Mouse (Mus musculus) neural tube, embryonic 15.5 days (tissue): ENCODE measurements around the gene Mob3b. TPM values are rescaled to one million over a fixed set of nuclear protein-coding genes. Genes with fewer than 3 reads are reported as not detected.

Experiments
- ATAC-seq: fragments of 200-750 bp; cut with Nextera tagmentation; 2 replicates; pipeline ENCODE4 v1.8.0; 2017; ENCODE audit warnings: mild to moderate bottlenecking, moderate TSS enrichment, moderate library complexity; ENCODE audit not compliant: low FRiP score
- H3K27ac ChIP-seq: fragments of 300-500 bp; sonication (generic); replicated peaks from 2 replicates; pipeline ENCODE4 v1.5.1; 2015; ENCODE audit warnings: mild to moderate bottlenecking, inconsistent platforms
- H3K27me3 ChIP-seq: fragments of 300-500 bp; sonication (generic); replicated peaks from 2 replicates; pipeline ENCODE4 v1.6.1; 2015; ENCODE audit warnings: inconsistent platforms
- H3K36me3 ChIP-seq: fragments of 300-500 bp; sonication (generic); 2 replicates; pipeline ENCODE4 v1.6.1; 2015; ENCODE audit warnings: inconsistent platforms
- H3K4me1 ChIP-seq: fragments of 300-500 bp; sonication (generic); 2 replicates; pipeline ENCODE4 v1.6.1; 2015; ENCODE audit warnings: inconsistent platforms
- H3K4me2 ChIP-seq: fragments of 300-500 bp; sonication (generic); 2 replicates; pipeline ENCODE4 v1.6.1; 2015; ENCODE audit warnings: inconsistent platforms, mild to moderate bottlenecking, moderate library complexity
- H3K4me3 ChIP-seq: fragments of 300-500 bp; sonication (generic); replicated peaks from 2 replicates; pipeline ENCODE4 v1.5.1; 2015; ENCODE audit warnings: mild to moderate bottlenecking, inconsistent platforms
- H3K9ac ChIP-seq: fragments of 300-500 bp; sonication (generic); replicated peaks from 2 replicates; pipeline ENCODE4 v1.6.1; 2015; ENCODE audit warnings: mild to moderate bottlenecking, inconsistent platforms
- H3K9me3 ChIP-seq: fragments of 300-500 bp; sonication (generic); replicated peaks from 2 replicates; pipeline ENCODE4 v1.6.1; 2016; ENCODE audit warnings: inconsistent platforms
- WGBS: fragments of 180-500 bp; shearing (Covaris S2); methylation state at CpG from one replicate; pipeline ENCODE4 v1.1.7; 2015; ENCODE audit warnings: mixed read lengths; 5-methylcytosine and 5-hydroxymethylcytosine counted together
- polyA plus RNA-seq: library from polyadenylated mRNA; unstranded; fragments of >200 nt; fragmentation: Nextera tagmentation; extraction: Ambion mirVana; gene quantifications from 2 replicates; pipeline ENCODE4 v1.2.1, GENCODE M21; 2015

Mob3b gene
- polyA plus RNA-seq, 1 experiment from 2014 or later, result 3.7 TPM

GRCm38 (mm10) chr4:35126776-35127175 is 30.5 kb downstream of the Mob3b start:
- H3K4me1 ChIP-seq, result peaks cover 16% of the 10 kb centered on the region
- no peak overlapping the region for H3K4me3 ChIP-seq
- no peaks in the 10 kb centered on the region for H3K27me3 ChIP-seq
- no peaks in the 10 kb centered on the region for H3K36me3 ChIP-seq
- H3K9me3 ChIP-seq, result no peaks in the 10 kb centered on the region
- no peak overlapping the region for H3K27ac ChIP-seq
- H3K9ac ChIP-seq, result no peak overlapping the region
- H3K4me2 ChIP-seq, result no peak overlapping the region
- 47% methylated on average over 9 of the region's 9 CpGs for WGBS
- ATAC-seq, result no peak

GRCm38 (mm10) chr4:35125299-35125777 is 31.9 kb downstream of the Mob3b start:
- peak overlapping the region; percentile 29 for H3K4me2 ChIP-seq
- H3K36me3 ChIP-seq, result no peaks in the 10 kb centered on the region
- WGBS, result 3% methylated on average over 6 of the region's 6 CpGs
- H3K4me1 ChIP-seq, result peaks cover 21% of the 10 kb centered on the region
- no peak overlapping the region for H3K4me3 ChIP-seq
- no peak overlapping the region for H3K27ac ChIP-seq
- H3K9me3 ChIP-seq, result no peaks in the 10 kb centered on the region
- no peak for ATAC-seq
- no peak overlapping the region for H3K9ac ChIP-seq
- no peaks in the 10 kb centered on the region for H3K27me3 ChIP-seq

GRCm38 (mm10) chr4:35124027-35124426 is 33.3 kb downstream of the Mob3b start:
- H3K27me3 ChIP-seq, result no peaks in the 10 kb centered on the region
- WGBS, result 71% methylated on average over 11 of the region's 11 CpGs
- no peak overlapping the region for H3K4me2 ChIP-seq
- no peaks in the 10 kb centered on the region for H3K9me3 ChIP-seq
- no peak overlapping the region for H3K9ac ChIP-seq
- peaks cover 21% of the 10 kb centered on the region for H3K4me1 ChIP-seq
- H3K4me3 ChIP-seq, result no peak overlapping the region
- no peak for ATAC-seq
- no peaks in the 10 kb centered on the region for H3K36me3 ChIP-seq
- H3K27ac ChIP-seq, result no peak overlapping the region

- Histone ChIP-seq H3K9ac (no peak overlapping the region), H3K36me3 (no peaks in the 10 kb centered on the region), H3K4me1 (peaks cover 21% of the 10 kb centered on the region), H3K9me3 (no peaks in the 10 kb centered on the region), H3K4me2 (no peak overlapping the region), H3K27me3 (no peaks in the 10 kb centered on the region), H3K4me3 (no peak overlapping the region), H3K27ac (no peak overlapping the region)
- WGBS, result 61% methylated on average over 5 of the region's 5 CpGs
- no peak for ATAC-seq
Observed at GRCm38 (mm10) chr4:35123087-35123486, 34.2 kb downstream of the Mob3b start.

GRCm38 (mm10) chr4:35121060-35121459 is 36.2 kb downstream of the Mob3b start:
- Histone ChIP-seq H3K9ac (no peak overlapping the region), H3K36me3 (no peaks in the 10 kb centered on the region), H3K27ac (no peak overlapping the region), H3K9me3 (no peaks in the 10 kb centered on the region), H3K4me3 (no peak overlapping the region), H3K4me1 (peaks cover 21% of the 10 kb centered on the region), H3K27me3 (no peaks in the 10 kb centered on the region), H3K4me2 (no peak overlapping the region)
- 51% methylated on average over 12 of the region's 12 CpGs for WGBS
- no peak for ATAC-seq

- H3K9me3 ChIP-seq, result no peaks in the 10 kb centered on the region
- no peak for ATAC-seq
- H3K27me3 ChIP-seq, result no peaks in the 10 kb centered on the region
- peaks cover 20% of the 10 kb centered on the region for H3K4me1 ChIP-seq
- 90% methylated on average over 8 of the region's 8 CpGs for WGBS
- H3K4me3 ChIP-seq, result no peak overlapping the region
- no peak overlapping the region for H3K27ac ChIP-seq
- no peak overlapping the region for H3K4me2 ChIP-seq
- no peaks in the 10 kb centered on the region for H3K36me3 ChIP-seq
- H3K9ac ChIP-seq, result no peak overlapping the region
Observed at GRCm38 (mm10) chr4:35120575-35120974, 36.7 kb downstream of the Mob3b start.

- no peak overlapping the region for H3K4me3 ChIP-seq
- no peaks in the 10 kb centered on the region for H3K9me3 ChIP-seq
- no peaks in the 10 kb centered on the region for H3K27me3 ChIP-seq
- no peak overlapping the region for H3K27ac ChIP-seq
- ATAC-seq, result no peak
- no peak overlapping the region for H3K4me2 ChIP-seq
- WGBS, result 69% methylated on average over 4 of the region's 4 CpGs
- no peaks in the 10 kb centered on the region for H3K36me3 ChIP-seq
- peaks cover 16% of the 10 kb centered on the region for H3K4me1 ChIP-seq
- no peak overlapping the region for H3K9ac ChIP-seq
Observed at GRCm38 (mm10) chr4:35120159-35120558, 37.1 kb downstream of the Mob3b start.

GRCm38 (mm10) chr4:35118851-35119250 is 38.4 kb downstream of the Mob3b start:
- Histone ChIP-seq H3K4me3 (no peak overlapping the region), H3K9me3 (no peaks in the 10 kb centered on the region), H3K4me2 (no peak overlapping the region), H3K36me3 (no peaks in the 10 kb centered on the region), H3K4me1 (peaks cover 8% of the 10 kb centered on the region), H3K9ac (no peak overlapping the region), H3K27ac (no peak overlapping the region), H3K27me3 (no peaks in the 10 kb centered on the region)
- 91% methylated on average over 2 of the region's 2 CpGs for WGBS
- ATAC-seq, result no peak

- no peak overlapping the region for H3K4me2 ChIP-seq
- no peak overlapping the region for H3K4me3 ChIP-seq
- ATAC-seq, result no peak
- H3K9ac ChIP-seq, result no peak overlapping the region
- no peaks in the 10 kb centered on the region for H3K9me3 ChIP-seq
- H3K27me3 ChIP-seq, result no peaks in the 10 kb centered on the region
- H3K4me1 ChIP-seq, result peaks cover 5% of the 10 kb centered on the region; the same call in 1 of the 2 replicates
- WGBS, result 94% methylated on average over 3 of the region's 3 CpGs
- H3K27ac ChIP-seq, result no peak overlapping the region
- H3K36me3 ChIP-seq, result no peaks in the 10 kb centered on the region
Observed at GRCm38 (mm10) chr4:35117144-35117543, 40.1 kb downstream of the Mob3b start.

GRCm38 (mm10) chr4:35115933-35116332 is 41.4 kb downstream of the Mob3b start:
- H3K4me2 ChIP-seq, result no peak overlapping the region
- no peak overlapping the region for H3K27ac ChIP-seq
- no peaks in the 10 kb centered on the region for H3K9me3 ChIP-seq
- no peak overlapping the region for H3K9ac ChIP-seq
- no peak overlapping the region for H3K4me3 ChIP-seq
- no peaks in the 10 kb centered on the region for H3K36me3 ChIP-seq
- no peak for ATAC-seq
- no peaks in the 10 kb centered on the region for H3K27me3 ChIP-seq
- whole genome bisulfite sequencing, result 67% methylated on average over 6 of the region's 6 CpGs
- H3K4me1 ChIP-seq, result peaks cover under 1% of the 10 kb centered on the region; the same call in 1 of the 2 replicates

- H3K4me1 ChIP-seq, result no peaks in the 10 kb centered on the region
- H3K9ac ChIP-seq, result no peak overlapping the region
- 79% methylated on average over 2 of the region's 2 CpGs for WGBS
- H3K27ac ChIP-seq, result no peak overlapping the region
- H3K9me3 ChIP-seq, result no peaks in the 10 kb centered on the region
- no peak overlapping the region for H3K4me2 ChIP-seq
- H3K4me3 ChIP-seq, result no peak overlapping the region
- no peaks in the 10 kb centered on the region for H3K27me3 ChIP-seq
- no peaks in the 10 kb centered on the region for H3K36me3 ChIP-seq
- no peak for ATAC-seq
Observed at GRCm38 (mm10) chr4:35114950-35115349, 42.3 kb downstream of the Mob3b start.

- H3K4me3 ChIP-seq, result no peak overlapping the region
- no peaks in the 10 kb centered on the region for H3K27me3 ChIP-seq
- no peak for ATAC-seq
- no peaks in the 10 kb centered on the region for H3K36me3 ChIP-seq
- WGBS, result 81% methylated on average over 13 of the region's 13 CpGs
- no peaks in the 10 kb centered on the region for H3K9me3 ChIP-seq
- H3K9ac ChIP-seq, result no peak overlapping the region
- no peaks in the 10 kb centered on the region for H3K4me1 ChIP-seq
- no peak overlapping the region for H3K27ac ChIP-seq
- no peak overlapping the region for H3K4me2 ChIP-seq
Observed at GRCm38 (mm10) chr4:35113516-35114248, 43.6 kb downstream of the Mob3b start.
